Mouse (Mus musculus): ENCODE data around the gene Vav2. TPM values are rescaled to one million over a fixed set of nuclear protein-coding genes. Genes with fewer than 3 reads are reported as not detected.

Gene Vav2
- polyA plus RNA-seq, 1 experiment from 2014 or later = 3.2 TPM

DNA sequence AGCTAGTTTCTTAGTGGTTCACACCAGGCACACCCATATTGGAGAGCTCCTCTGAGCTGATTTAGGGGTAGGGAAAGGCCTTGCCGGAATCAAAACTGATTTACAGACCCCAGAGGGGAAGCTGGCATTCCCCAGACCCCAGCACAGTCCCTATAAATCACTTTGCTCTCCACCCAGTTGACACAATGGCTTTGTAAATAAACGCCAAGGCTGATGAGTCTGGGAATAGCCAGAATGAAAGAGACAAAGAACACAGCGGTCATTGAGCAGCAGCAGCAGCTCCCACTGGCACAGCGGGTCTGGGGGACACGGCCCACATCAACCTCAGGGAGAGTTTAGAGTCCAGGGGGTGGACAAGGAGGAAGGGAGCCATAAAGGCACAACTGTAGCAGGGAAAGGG is 65.0 kb downstream of the Vav2 start:
- peaks cover 5% of the 10 kb centered on the region; the same call in 1 of the 2 replicates for H3K4me1 ChIP-seq (replicated peaks)
- no peak overlapping the region for H3K9ac ChIP-seq
- no peaks in the 10 kb centered on the region for H3K36me3 ChIP-seq
- H3K9me3 ChIP-seq (replicated peaks) = no peaks in the 10 kb centered on the region
- 64% methylated on average over 5 of the region's 5 CpGs for WGBS (ENCODE audit: insufficient replicate concordance)
- no peaks in the 10 kb centered on the region for H3K27me3 ChIP-seq
- DNase-seq = no peak
- no peak overlapping the region for H3K4me2 ChIP-seq
- no peak for ATAC-seq (ENCODE audit: low read depth)
- H3K27ac ChIP-seq = no peak overlapping the region
- no peak overlapping the region for H3K4me3 ChIP-seq (replicated peaks)

- H3K4me1 ChIP-seq (replicated peaks) = peaks cover 15% of the 10 kb centered on the region
- 62% methylated on average over 2 of the region's 2 CpGs for WGBS (ENCODE audit: insufficient replicate concordance)
- H3K4me2 ChIP-seq = no peak overlapping the region
- no peak for DNase-seq
- no peak overlapping the region for H3K9ac ChIP-seq
- ATAC-seq (ENCODE audit: low read depth) = no peak
- no peaks in the 10 kb centered on the region for H3K9me3 ChIP-seq (replicated peaks)
- H3K27ac ChIP-seq = no peak overlapping the region
- no peaks in the 10 kb centered on the region for H3K27me3 ChIP-seq
- no peaks in the 10 kb centered on the region for H3K36me3 ChIP-seq
- H3K4me3 ChIP-seq (replicated peaks) = no peak overlapping the region
These were observed 68.4 kb downstream of the Vav2 start for GRCm38 (mm10) chr2:27358461-27358860.

DNA sequence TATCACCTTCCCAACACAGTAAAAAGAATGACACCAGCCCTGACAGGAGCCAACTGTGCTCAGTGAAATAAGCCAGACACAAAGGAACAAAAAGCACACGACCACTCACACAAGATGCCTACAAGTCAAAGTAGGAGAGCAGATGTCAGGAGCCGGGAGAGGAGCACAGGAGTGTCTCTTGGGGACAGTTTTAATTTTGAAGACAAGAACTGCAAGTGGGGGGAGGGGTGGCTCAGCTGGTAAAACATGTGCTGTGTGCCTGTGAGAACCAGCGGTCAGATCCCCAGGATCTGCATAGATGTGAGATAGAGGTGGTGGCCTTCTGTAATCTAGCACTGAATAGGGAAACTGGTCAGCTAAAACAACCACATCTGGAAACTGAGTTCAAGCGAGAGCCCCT is 71.1 kb downstream of the Vav2 start:
- DNase-seq (no peak), ATAC-seq (ENCODE audit: low read depth) (no peak)
- no peak overlapping the region for H3K9ac ChIP-seq
- H3K4me3 ChIP-seq (replicated peaks) = no peak overlapping the region
- WGBS (ENCODE audit: insufficient replicate concordance) = 56% methylated on average over 4 of the region's 4 CpGs
- H3K27me3 ChIP-seq = no peaks in the 10 kb centered on the region
- peaks cover 10% of the 10 kb centered on the region for H3K4me1 ChIP-seq (replicated peaks)
- peaks cover 6% of the 10 kb centered on the region; the same call in 1 of the 2 replicates for H3K36me3 ChIP-seq
- no peak overlapping the region for H3K27ac ChIP-seq
- no peaks in the 10 kb centered on the region for H3K9me3 ChIP-seq (replicated peaks)
- no peak overlapping the region for H3K4me2 ChIP-seq

DNA sequence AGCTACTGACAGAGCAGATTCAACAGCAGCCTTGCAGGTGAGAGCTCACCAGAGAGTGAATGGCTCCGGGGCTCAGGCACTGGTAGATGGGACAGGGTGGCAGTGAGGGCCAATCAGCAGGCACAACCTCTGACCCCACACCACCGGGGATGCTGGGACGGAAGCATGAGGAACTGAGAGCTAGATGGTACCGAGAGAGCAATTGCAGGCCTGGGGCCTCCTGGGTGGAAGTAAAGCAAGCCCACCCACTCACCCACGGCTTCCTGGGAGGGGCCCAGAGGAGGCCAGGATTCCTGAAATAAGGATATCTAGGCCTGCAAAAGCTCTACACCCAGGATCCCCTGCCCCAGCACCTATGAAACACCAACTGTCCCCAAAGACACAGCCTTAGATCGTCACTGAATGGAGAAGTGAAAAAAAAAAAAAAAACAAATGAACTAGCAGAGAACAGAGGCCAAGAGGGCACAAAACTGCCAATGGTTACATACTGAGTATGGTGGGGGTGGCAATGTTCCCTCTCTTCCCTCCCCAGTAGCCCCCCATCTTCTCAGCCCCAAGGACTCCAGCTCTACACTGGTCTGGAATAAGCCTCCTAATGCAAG is 72.1 kb downstream of the Vav2 start:
- no peak for ATAC-seq (ENCODE audit: low read depth)
- no peak overlapping the region for H3K27ac ChIP-seq

GRCm38 (mm10) chr2:27352720-27353119 is 74.1 kb downstream of the Vav2 start:
- ATAC-seq (ENCODE audit: low read depth) (no peak), DNase-seq (no peak)
- peaks cover 13% of the 10 kb centered on the region; the same call in 1 of the 2 replicates for H3K36me3 ChIP-seq
- no peak overlapping the region for H3K27ac ChIP-seq
- H3K9me3 ChIP-seq (replicated peaks) = no peaks in the 10 kb centered on the region
- no peak overlapping the region for H3K9ac ChIP-seq
- no peaks in the 10 kb centered on the region for H3K27me3 ChIP-seq
- no peak overlapping the region for H3K4me2 ChIP-seq
- H3K4me1 ChIP-seq (replicated peaks) = peaks cover 10% of the 10 kb centered on the region
- H3K4me3 ChIP-seq (replicated peaks) = no peak overlapping the region
- 85% methylated on average over 8 of the region's 8 CpGs for WGBS (ENCODE audit: insufficient replicate concordance)

More for the DNA sequence above, 72.1 kb downstream of the Vav2 start:
- Histone ChIP-seq H3K9me3 (replicated peaks) (no peaks in the 10 kb centered on the region), H3K27me3 (no peaks in the 10 kb centered on the region), H3K4me3 (replicated peaks) (no peak overlapping the region), H3K36me3 (peaks cover 11% of the 10 kb centered on the region; the same call in 1 of the 2 replicates), H3K4me1 (replicated peaks) (peaks cover 10% of the 10 kb centered on the region), H3K9ac (no peak overlapping the region), H3K4me2 (no peak overlapping the region)
- no peak for DNase-seq
- 51% methylated on average over 6 of the region's 6 CpGs for WGBS (ENCODE audit: insufficient replicate concordance)

- WGBS (ENCODE audit: insufficient replicate concordance) = 58% methylated on average over 5 of the region's 5 CpGs
- Histone ChIP-seq H3K36me3 (peaks cover 13% of the 10 kb centered on the region; the same call in 1 of the 2 replicates), H3K4me1 (replicated peaks) (peaks cover 14% of the 10 kb centered on the region), H3K4me3 (replicated peaks) (no peak overlapping the region), H3K27me3 (no peaks in the 10 kb centered on the region), H3K27ac (no peak overlapping the region), H3K4me2 (no peak overlapping the region), H3K9ac (no peak overlapping the region), H3K9me3 (replicated peaks) (no peaks in the 10 kb centered on the region)
- DNase-seq = no peak
- no peak for ATAC-seq (ENCODE audit: low read depth)
These were observed 76.5 kb downstream of the Vav2 start for GRCm38 (mm10) chr2:27350371-27350770.

DNA sequence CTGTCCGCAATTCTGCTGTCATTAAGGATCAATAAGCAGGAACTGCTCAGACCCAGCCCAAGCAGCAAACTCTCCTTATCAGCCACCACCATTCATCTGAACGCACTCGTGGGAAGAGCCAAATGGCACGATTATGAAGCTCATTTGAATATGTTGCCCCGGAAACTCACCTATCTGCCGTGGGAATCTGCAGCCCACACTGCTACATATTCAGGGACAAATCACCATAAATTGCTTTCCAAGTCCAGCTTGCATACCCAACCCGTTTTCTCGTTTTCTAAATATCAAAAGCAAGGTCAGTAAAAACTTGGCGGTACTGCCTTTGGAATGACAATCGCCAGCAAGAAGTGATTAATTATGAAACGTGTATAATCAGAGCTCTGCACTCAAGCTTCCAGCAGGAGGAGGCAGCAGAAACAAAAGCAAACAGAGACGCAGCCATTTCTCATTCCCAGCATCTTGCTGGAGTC is 82.8 kb downstream of the Vav2 start:
- Histone ChIP-seq H3K27ac (no peak overlapping the region), H3K4me2 (peak overlapping the region; percentile 47), H3K9ac (no peak overlapping the region), H3K36me3 (0 out of 2 replicates have a peak, but pooled peaks cover 3% of the 10 kb centered on the region), H3K27me3 (no peaks in the 10 kb centered on the region), H3K9me3 (replicated peaks) (no peaks in the 10 kb centered on the region), H3K4me3 (replicated peaks) (peak overlapping the region; percentile 8), H3K4me1 (replicated peaks) (peaks cover 37% of the 10 kb centered on the region)
- 26% methylated on average over 12 of the region's 12 CpGs for WGBS (ENCODE audit: insufficient replicate concordance)
- ATAC-seq (ENCODE audit: low read depth) (peak; percentile 78), DNase-seq (peak; percentile 45)

GRCm38 (mm10) chr2:27340682-27341081 is 86.2 kb downstream of the Vav2 start:
- Histone ChIP-seq H3K36me3 (peaks cover 9% of the 10 kb centered on the region; the same call in 1 of the 2 replicates), H3K4me2 (no peak overlapping the region), H3K27me3 (no peaks in the 10 kb centered on the region), H3K4me1 (replicated peaks) (peaks cover 52% of the 10 kb centered on the region), H3K4me3 (replicated peaks) (no peak overlapping the region), H3K9me3 (replicated peaks) (no peaks in the 10 kb centered on the region), H3K9ac (no peak overlapping the region), H3K27ac (no peak overlapping the region)
- DNase-seq = no peak
- 73% methylated on average over 6 of the region's 6 CpGs for whole genome bisulfite sequencing (ENCODE audit: insufficient replicate concordance)
- no peak for ATAC-seq (ENCODE audit: low read depth)

GRCm38 (mm10) chr2:27339051-27339450 is 87.8 kb downstream of the Vav2 start:
- H3K9ac ChIP-seq = no peak overlapping the region
- H3K4me3 ChIP-seq (replicated peaks) = no peak overlapping the region
- DNase-seq = no peak
- H3K4me2 ChIP-seq = no peak overlapping the region
- no peak for ATAC-seq (ENCODE audit: low read depth)
- H3K4me1 ChIP-seq (replicated peaks) = peaks cover 41% of the 10 kb centered on the region
- H3K27me3 ChIP-seq = no peaks in the 10 kb centered on the region
- no peak overlapping the region for H3K27ac ChIP-seq
- 66% methylated on average over 8 of the region's 8 CpGs for WGBS (ENCODE audit: insufficient replicate concordance)
- H3K36me3 ChIP-seq = peaks cover 9% of the 10 kb centered on the region; the same call in 1 of the 2 replicates
- no peaks in the 10 kb centered on the region for H3K9me3 ChIP-seq (replicated peaks)

- Histone ChIP-seq H3K4me2 (no peak overlapping the region), H3K27ac (no peak overlapping the region), H3K9ac (no peak overlapping the region), H3K36me3 (peaks cover 9% of the 10 kb centered on the region; the same call in 1 of the 2 replicates), H3K4me3 (replicated peaks) (no peak overlapping the region), H3K9me3 (replicated peaks) (no peaks in the 10 kb centered on the region), H3K27me3 (no peaks in the 10 kb centered on the region), H3K4me1 (replicated peaks) (peaks cover 26% of the 10 kb centered on the region; the same call in 1 of the 2 replicates)
- ATAC-seq (ENCODE audit: low read depth) = no peak
- 54% methylated on average over 6 of the region's 6 CpGs for WGBS (ENCODE audit: insufficient replicate concordance)
- DNase-seq = no peak
These were observed 89.6 kb downstream of the Vav2 start for GRCm38 (mm10) chr2:27337261-27337660.

GRCm38 (mm10) chr2:27336600-27336999 is 90.2 kb downstream of the Vav2 start:
- 66% methylated on average over 9 of the region's 9 CpGs for WGBS (ENCODE audit: insufficient replicate concordance)
- no peak overlapping the region for H3K4me3 ChIP-seq (replicated peaks)
- H3K36me3 ChIP-seq = peaks cover 9% of the 10 kb centered on the region; the same call in 1 of the 2 replicates
- ATAC-seq (ENCODE audit: low read depth) (no peak), DNase-seq (no peak)
- H3K27me3 ChIP-seq = no peaks in the 10 kb centered on the region
- no peaks in the 10 kb centered on the region for H3K9me3 ChIP-seq (replicated peaks)
- peaks cover 26% of the 10 kb centered on the region; the same call in 1 of the 2 replicates for H3K4me1 ChIP-seq (replicated peaks)
- H3K4me2 ChIP-seq = no peak overlapping the region
- H3K27ac ChIP-seq = no peak overlapping the region
- no peak overlapping the region for H3K9ac ChIP-seq

- ATAC-seq (ENCODE audit: low read depth) (no peak), DNase-seq (no peak)
- no peak overlapping the region for H3K27ac ChIP-seq
- peaks cover 6% of the 10 kb centered on the region; the same call in 1 of the 2 replicates for H3K36me3 ChIP-seq
- no peak overlapping the region for H3K4me3 ChIP-seq (replicated peaks)
- H3K9me3 ChIP-seq (replicated peaks) = no peaks in the 10 kb centered on the region
- H3K9ac ChIP-seq = no peak overlapping the region
- 69% methylated on average over 4 of the region's 4 CpGs for WGBS (ENCODE audit: insufficient replicate concordance)
- peaks cover 25% of the 10 kb centered on the region; the same call in 1 of the 2 replicates for H3K4me1 ChIP-seq (replicated peaks)
- no peak overlapping the region for H3K4me2 ChIP-seq
- H3K27me3 ChIP-seq = no peaks in the 10 kb centered on the region
These were observed 92.0 kb downstream of the Vav2 start for GRCm38 (mm10) chr2:27334816-27335215.
